Mouse (Mus musculus) retina, embryonic 14.5 days (tissue): ENCODE results near the gene Spn.

Experiments used
- DNase-seq: peaks from one replicate; pipeline ENCODE4 v3.0.0-alpha.2; 2015; ENCODE audit warnings: low spot score

Gene Spn

DNA sequence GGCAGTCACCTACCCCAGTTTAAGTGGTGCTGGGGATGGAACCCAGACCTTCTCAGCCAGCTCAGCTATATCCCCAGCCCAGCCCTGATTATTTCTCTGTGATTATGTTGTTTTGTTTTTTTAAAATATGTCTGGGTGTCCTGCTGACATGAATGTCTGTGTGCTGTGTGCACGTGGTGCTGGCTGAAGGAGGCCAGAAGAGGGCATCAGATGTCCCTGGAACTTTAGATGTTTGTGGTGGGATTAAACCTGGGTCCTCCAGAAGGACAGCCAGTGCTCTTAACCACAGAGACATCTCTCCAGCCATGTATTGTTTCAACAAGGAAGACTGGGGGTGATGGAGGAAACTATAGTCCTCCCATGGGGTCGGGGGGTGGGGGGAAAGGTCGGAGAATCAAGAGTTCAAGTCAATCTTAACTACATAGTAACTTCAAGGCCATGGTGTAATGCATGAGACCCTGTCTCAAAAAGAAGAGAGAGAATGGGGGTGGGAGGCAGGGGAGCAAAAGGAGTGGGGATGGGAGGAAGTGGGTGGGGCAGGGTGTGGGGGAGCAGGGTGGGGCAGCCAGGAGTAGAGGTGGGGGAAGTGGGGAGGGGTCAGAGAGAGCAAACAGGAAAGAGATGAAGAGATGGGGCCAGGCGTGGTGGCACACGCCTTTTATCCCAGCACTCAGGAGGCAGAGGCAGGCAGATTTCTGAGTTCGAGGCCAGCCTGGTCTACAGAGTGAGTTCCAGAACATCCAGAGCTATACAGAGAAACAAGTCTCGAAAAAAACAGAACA, 3.2 kb upstream of the Spn start:
- DNase-seq: no peak

DNA sequence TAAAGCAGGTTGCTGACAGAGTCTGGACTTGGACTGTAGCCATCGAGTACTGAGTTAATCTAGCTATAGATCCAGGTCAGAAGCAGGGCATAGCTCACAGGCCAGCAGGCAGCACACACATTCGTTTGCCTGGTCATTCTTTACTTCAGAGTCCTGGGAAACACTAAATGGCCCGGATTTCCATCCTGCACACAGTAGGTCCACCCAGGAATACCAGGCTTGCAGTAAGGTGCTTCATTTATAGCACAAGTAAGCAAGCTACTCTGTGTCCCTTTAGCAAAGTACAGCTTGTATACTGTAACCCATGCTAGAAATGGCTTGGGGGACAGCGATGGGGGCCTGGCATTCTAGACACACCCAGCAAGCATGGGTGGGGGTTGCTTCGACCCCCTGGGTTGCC, 1.9 kb upstream of the Spn start:
- no peak for DNase-seq

DNA sequence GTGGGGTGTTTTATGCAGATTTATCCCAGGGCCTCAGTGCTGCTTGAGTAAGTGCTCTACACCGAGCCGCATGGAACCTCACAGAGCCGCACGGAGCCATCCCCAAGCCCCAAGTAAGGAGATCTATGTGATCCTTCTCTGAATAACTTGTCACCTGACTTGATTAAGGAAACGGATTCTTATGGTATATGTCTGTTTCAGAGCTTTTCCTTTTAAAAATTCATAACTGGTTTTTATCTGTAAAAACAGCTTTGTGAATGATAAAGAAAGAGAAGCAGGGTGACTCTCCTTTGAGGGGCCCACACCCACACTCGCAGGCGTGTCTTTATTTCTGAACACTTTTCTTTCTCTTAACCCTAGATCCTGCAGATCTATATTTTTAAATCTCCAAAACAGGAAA, 1.5 kb upstream of the Spn start:
- DNase-seq: no peak

DNA sequence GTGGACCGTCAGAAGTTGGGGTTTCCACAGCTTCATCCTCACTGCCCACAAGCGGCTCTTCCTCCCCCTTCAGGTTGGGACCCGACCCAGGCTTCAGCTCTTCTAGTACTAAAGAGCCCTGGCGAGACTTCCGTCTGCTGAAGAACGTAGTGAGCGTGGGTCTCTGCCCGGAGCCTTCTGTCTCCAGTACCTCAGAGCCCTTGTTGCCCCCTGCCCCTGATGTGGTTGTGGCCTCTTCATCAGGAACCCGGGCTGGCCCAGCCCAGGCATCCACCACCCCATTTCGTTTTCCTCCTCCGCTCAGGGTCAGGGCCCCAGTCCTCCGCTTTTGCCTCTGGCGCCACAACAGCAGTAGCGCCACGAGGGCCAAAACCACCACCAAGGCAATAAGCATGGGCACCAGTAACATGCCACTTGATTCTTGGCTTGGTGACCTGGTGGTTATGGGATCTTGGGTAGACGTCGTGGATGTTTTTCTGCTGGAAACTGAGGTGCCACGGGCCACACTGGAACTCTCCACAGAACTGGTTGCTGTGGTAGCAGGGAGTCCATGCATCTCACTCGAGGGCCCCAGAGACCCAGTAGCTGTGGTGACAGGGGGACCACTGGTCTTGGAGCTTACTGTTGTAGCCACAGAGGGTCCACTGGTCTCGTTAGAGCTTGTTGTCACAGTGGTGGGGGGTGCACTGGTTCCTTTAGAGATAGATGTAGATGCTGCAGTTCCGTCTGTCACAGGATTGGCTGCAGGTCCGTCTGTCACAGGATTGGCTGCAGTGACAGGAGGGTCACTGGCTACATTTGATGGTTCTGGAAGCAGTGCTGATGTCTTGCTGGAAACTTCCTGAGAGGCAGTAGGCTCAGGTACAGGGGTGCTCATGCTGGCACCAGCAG, 1.2 kb downstream of the Spn start:
- no peak for DNase-seq

DNA sequence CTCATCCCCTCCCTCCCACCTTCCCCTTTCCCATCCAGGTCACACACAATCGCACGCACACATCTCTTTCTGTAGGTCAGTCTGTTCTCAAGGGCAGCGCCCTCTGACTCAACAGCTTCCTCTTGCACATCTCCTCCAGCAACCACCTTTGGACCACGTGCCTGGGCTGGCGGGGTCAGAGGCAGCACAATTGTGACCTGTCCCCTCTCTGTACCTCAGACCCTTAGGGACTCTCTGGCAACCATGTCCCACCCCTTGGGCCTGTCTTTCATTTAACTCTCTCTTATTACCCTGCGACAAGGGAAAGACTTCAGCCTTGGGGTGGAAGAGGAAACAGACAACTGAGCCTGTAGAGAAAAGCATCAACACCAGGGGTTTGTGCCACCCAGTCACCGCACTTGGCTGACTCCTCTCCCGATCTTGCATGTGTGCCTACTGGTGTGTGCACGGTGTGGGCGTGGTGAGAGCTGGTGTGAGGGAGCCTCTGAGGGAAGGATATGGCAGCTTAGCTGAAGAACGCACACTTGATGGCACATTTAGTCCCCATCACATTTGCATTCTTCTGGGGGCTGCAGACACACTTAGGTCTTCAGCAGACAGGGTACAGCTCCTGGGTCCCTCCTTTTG, 2.7 kb downstream of the Spn start:
- DNase-seq: no peak

DNA sequence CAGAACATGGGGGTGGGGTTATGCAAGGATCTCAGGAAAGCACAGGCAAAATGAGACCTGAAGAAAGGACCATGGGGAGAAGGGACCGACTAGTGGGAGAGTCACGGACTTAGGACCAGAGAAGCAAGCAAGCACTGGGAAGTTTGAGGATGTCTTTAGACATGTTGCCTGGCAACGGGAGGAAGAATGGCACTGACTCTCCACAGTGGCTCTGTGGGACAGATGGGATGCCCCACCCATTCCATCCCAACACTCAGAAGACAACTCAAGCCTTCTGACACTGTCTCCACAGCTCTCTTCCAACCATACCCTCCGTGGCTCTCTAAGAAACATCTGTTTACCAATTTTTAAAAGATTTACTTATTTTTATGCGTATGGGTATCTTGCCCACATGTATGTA, 4.5 kb downstream of the Spn start:
- DNase-seq: no peak

DNA sequence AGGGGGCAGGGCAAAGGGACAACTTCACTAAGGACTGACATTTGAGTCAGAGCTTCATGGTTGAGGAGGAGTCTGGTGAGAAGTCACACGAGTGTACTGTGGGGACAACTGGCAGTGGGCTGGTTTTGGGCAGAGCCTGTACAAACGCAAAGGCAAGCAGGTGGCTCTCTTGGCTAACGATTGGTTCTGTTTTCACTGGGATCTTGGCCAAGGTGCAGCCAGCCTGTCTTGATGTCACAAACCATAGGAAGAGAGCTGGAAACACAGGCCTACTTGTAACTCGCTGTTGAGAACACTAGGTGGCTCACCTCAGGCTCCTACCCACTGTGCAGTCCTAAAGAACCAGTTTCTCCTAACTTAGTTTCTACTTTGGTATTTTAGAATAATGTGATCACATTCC, 8.0 kb downstream of the Spn start:
- DNase-seq: peak; percentile 68

DNA sequence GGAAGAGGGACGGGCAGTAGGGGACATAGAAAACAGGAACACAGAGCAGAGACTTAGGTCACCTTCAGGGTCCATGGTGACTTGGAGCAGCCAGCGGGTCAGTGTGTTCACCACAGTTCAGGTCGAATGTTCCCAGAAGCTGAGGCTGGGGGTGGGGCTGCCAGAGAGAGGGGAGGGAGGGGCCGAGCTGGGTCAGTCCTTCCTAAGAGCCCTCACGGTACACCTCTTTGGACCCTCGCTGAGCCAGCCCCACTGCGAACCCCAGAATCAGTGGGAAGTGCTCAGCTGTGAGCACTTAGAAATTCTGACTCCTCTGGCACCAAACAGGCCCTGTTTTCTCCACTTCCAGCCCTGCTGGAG, 15.7 kb downstream of the Spn start, which contains the start of gene Qprt:
TSS of gene Qprt (minus strand) at position 316 of the 360 bp plus-strand sequence.
- DNase-seq: peak; percentile 29

DNA sequence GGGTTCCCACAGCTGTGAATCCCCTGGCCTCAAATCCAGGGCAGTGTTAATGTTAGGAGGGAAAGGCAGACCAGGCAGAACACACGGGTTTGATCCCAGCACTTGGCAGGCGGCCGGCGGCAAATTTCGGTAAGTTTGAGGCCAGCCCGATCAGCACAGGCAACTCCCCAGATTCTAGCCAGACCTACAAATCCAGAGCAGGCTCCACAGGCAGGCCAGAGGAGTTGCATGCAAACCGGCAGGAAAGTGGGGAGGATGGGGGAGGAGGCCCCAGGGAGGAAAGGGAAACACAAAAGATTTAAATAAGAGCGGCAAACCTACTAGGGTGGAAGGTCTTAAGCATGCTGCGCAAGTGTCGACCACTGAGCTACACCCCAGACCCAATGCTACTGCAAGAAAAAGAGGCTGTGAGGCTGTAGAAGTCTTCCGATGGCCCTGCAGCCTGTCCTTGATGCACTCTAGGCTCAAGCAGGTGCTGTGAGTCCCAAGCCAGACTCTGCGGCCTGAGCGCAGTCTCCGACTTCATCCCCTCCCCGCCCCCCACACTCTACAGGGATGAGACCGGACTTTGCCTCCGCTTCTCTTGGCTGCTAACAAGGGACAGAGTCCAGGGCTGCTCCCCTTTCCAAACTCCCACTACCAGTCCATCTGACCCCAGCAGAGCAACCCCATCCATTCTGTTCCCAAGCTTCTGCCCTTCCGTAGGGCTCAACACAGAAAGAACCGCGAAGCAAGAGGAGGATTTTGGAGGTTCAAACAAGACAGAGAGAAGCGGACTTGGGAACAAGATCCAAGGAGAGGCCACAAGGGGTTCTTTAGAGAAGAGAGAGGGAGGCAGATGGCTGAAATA, 16.3 kb downstream of the Spn start:
- peak; percentile 39 for DNase-seq

DNA sequence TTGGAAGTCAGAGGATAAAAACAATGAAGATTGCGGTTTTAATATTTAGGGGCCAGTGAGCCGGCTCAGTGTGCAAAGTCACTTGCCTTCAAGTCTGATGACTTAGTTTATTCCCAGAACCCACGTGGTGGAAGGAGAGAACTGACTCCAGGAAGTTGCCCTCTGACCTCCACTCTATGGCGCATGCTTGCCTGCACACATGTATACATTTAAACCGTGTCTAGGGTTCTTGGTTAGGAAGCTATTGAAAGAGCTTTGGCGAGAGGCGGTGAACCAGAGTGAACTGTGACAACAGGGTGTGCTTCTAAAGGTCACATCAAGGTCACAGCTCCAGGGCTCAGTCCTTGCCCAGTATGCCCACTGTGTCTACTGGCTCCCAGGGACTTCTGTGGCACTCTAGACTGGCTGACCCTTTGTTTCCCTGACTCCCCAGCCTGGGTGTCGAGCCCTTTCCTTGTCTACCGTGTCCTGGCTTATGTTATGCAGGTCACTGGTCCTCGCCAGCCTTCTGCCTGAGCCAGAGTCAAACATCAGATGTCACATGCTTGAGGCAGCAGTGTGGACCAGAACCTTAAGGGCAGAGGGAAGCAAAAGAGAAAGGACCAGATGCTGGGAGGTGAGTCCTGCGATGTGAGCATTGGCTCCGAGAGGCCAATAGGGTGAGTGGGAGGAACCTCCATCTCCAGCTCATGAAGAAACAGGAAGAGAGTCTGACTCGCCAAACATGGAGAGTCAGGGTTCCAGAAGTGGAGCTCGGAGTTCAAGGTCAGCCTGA, 18.8 kb downstream of the Spn start:
- DNase-seq: no peak

DNA sequence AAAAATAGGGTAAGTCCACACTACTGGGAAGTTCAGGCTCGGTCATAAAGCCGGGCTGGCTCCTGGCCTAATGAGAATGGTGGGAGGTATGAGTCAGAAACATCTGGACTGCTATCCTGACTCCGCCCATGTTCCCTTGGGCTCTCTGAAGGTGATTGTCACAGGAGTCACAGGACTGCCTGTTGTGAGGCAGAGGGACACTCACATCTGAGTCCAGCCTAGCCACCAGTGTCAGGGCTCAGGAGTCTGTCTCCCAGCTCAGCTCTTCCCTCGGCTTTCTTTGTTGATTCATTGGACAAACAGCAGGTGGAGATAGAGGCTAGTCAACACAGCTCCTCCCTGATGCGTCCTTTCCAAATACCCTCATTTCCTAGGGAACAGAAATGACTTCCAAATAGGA, 19.7 kb downstream of the Spn start:
- DNase-seq: peak; percentile 62

DNA sequence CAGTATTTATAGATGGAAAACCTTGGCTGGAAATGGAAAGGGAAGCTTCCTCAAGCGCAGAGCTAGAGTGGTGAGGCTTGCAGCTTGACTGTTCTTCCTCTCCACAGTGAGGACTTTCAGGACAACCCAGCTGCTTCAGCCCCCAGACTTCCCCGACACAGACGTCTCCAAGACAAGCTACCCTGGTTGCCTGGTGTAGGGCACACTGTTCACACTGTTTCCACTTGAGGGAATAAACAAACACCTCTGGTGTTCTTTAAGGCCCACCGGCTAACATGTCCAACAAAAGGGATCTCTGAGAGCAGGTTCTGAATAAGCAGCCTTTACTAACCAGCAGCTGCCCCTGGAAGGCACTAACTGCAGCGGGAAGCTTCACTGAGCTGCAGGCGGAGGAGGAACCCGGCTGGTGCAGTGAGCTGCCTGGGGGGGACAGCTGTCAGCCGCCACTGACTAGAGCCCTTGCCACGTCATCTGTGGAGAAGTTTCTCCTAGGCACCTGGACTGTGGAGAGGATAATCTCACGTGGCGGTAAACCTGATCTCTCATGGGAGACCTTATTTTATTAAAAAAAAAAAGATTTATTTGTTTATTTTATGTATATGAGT, 21.2 kb downstream of the Spn start:
- DNase-seq: no peak

DNA sequence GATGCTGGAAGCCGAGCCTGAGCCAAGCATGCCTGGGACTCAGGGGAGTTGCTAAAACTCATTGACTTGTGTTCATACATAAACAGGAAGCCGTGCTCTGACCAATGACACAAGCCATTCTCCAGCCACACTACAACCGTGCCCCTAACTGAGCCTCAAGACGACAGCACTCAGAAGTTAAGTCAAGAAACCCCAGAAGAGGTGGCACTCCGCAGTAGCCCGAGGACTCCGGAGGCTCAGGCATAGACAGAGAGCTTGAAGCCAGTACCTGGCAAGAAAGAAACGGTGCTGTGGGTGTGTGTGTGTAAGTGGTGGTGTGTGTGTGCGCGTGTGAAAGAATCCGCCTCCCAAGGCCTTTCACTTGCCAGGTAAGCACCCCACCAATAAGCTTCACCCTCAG, 22.7 kb downstream of the Spn start:
- DNase-seq: no peak

DNA sequence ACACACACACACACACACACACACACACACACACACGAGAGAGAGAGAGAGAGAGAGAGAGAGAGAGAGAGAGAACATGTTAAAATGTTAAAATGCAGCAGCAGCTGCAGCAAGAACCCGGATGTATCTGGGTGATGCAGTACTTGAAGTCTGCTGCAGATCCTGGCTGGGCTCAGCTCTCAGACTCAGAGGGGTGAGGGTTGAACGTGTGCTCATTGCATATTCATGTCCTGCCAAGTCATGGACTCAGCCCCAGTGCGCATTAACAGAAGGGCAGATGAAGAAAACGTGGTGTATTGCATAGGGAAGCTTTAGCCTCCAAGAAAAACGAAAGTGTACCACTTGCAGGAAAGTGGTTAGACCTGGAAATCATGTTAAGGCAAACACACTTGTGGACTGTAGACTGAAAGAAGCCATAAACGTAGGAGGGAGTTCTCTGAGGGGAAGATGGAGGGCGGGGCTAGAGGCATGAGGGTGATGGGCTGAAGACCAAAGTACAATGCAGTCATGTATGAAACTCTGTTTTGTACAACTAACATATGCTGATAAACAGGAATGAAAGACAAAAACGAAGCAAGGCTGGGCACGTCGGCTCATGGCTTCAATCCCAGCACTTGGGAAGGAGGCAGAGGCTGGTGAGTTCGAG, 23.9 kb downstream of the Spn start:
- no peak for DNase-seq

DNA sequence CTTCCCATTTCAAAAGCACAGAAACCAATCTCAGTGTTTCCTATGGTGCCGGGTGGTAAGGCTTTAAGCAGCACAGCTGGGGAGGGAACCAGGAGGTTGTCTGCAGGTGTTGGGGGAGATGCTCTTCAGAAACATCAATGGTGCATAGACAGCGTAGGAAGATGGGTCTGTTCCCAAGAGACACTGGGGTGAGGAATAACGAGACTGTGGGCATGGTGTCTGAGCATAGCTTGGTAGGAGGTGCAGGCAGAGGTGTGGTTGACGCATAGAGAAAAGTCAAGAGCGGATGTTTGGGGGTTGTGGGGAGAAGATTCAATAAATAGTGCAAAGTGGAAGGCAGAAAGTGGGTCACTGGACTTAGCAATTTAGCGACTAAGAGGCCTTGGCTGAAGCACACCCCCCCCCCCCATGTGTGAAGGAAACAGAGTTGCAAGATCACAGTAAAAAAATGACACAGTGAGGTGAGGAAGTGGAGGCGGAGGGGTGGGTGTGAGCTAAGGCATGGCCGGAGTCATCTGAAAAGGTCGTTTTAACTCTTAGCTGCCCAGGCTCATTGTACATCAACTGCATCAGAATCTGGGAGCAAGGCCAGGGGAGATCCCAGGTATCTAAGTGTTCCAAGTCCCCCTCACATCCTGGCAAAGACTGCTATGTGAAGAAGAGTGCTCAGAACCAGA, 24.6 kb downstream of the Spn start:
- DNase-seq: no peak

DNA sequence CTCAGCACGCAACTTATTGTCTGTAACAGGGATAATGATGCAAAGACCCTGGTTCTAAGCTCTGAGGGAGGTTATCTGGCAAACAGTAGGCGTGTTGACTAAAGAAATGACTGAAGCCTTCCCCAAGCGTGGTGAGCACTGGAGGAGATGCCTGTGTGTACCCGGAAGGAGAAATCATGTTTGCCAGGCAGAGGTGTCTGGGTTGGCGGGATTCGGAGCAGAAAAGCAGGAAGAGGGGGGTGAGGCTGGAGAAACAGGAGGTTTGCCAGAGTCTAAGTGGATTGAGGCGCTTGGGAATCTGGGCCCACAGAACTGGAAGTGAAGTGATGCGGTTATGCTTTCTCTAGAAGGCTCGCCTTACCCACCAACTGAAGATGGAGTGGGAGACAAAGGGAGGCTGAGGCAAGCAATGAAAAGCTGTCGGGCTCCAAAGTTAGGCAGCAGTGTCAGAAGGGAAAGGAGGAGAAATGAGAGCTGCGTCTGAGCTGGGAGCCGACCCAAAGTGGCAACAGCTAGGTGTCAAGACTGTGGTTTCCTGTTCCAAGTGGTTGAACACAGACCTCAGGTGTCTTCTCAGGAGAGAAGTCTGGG, 25.3 kb downstream of the Spn start:
- no peak for DNase-seq

DNA sequence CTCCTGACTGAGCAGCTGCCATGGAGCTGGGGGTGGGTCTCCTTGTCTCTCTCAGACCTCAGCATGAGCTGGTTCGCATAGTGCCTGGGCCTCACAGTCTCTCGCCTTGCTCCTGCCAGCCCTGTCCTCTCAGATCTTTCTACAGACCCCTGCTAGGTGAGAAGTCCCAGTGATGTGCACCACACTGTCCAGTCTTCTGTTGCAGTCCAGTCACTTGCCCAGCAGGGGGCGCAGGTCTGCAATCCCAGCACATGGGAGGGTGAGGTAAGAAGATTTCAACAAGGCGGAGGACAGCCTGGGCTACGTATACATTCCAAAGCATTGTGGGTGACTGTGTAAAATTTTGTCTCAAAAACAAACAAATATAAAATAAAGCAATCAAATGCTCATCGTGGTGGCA, 26.2 kb downstream of the Spn start:
- DNase-seq: peak; percentile 67

DNA sequence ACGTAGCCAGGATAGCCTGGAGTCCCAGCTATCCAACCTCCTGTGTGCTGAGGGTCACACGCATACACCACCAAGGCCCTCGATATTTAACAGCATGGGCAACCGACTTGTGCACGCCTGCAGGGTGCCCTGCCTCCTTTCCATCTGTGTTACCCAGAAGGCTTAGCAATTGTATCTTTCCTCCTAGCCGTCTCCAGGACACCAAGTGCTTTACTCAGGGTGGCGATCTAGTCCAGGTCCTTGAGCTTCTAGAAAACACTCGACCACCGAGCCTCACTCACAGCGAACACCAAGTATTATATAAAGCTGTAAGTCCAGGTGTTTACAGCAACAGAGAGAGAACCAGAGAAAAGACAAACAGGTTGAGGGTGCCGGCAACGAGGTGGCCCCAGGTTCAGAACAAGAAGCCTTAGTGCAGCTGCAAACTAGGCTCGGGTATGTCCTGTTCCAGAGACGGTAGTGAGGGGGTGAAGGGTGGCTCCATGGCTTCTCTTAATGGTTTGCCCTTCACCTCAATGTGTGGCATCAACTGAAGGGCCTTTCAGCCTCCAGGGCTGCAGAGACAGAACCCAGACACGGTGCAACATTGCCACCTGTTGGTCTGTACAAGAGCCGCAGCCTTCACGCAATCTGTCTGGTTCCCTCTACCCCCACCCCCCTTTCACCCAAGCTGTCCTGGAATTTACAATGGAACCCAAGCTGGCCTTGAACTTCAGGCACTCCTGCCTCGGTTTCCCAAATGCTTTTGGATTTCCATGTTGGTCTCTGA, 27.2 kb downstream of the Spn start:
- DNase-seq: peak; percentile 93
